Mouse (Mus musculus) hindbrain, embryonic 15.5 days (tissue): Measurements from ENCODE around the gene Nsd2. TPM values are rescaled to one million over a fixed set of nuclear protein-coding genes. Genes with fewer than 3 reads are reported as not detected.

Experiments used
- ATAC-seq: fragments of 200-750 bp; cut with Nextera tagmentation; 2 replicates; pipeline ENCODE4 v1.8.0; 2017; ENCODE audit warnings: low read depth, moderate number of reproducible peaks, moderate TSS enrichment; ENCODE audit not compliant: low FRiP score
- H3K27ac ChIP-seq: fragments of 300-500 bp; sonication (generic); replicated peaks from 2 replicates; pipeline ENCODE4 v1.5.1; 2015; ENCODE audit warnings: mild to moderate bottlenecking, inconsistent platforms
- H3K27me3 ChIP-seq: fragments of 300-500 bp; sonication (generic); 2 replicates; pipeline ENCODE4 v1.6.1; 2015; ENCODE audit warnings: control low read depth, inconsistent platforms
- H3K36me3 ChIP-seq: fragments of 300-500 bp; sonication (generic); 2 replicates; pipeline ENCODE4 v1.6.1; 2015; ENCODE audit warnings: control low read depth, inconsistent platforms
- H3K4me1 ChIP-seq: fragments of 300-500 bp; sonication (generic); replicated peaks from 2 replicates; pipeline ENCODE4 v1.6.1; 2015; ENCODE audit warnings: control low read depth, inconsistent platforms
- H3K4me2 ChIP-seq: fragments of 300-500 bp; sonication (generic); 2 replicates; pipeline ENCODE4 v1.6.1; 2015; ENCODE audit warnings: moderate library complexity, mild to moderate bottlenecking, inconsistent platforms
- H3K4me3 ChIP-seq: fragments of 300-500 bp; sonication (generic); 2 replicates; pipeline ENCODE4 v1.5.1; 2015; ENCODE audit warnings: mild to moderate bottlenecking, inconsistent platforms
- H3K9ac ChIP-seq: fragments of 300-500 bp; sonication (generic); 2 replicates; pipeline ENCODE4 v1.6.1; 2015; ENCODE audit warnings: inconsistent platforms
- H3K9me3 ChIP-seq: fragments of 300-500 bp; sonication (generic); 2 replicates; pipeline ENCODE4 v1.6.1; 2016; ENCODE audit warnings: control low read depth, inconsistent platforms
- WGBS: fragments of 180-500 bp; shearing (Covaris S2); methylation state at CpG from one replicate; pipeline ENCODE4 v1.1.7; 2015; 5-methylcytosine and 5-hydroxymethylcytosine counted together
- polyA plus RNA-seq: library from polyadenylated mRNA; unstranded; fragments of >200 nt; fragmentation: Nextera tagmentation; extraction: Ambion mirVana; gene quantifications from 2 replicates; pipeline ENCODE4 v1.2.1, GENCODE M21; 2015

Nsd2 gene
- polyA plus RNA-seq: 67.4 and 77.9 TPM in 2 replicates

DNA sequence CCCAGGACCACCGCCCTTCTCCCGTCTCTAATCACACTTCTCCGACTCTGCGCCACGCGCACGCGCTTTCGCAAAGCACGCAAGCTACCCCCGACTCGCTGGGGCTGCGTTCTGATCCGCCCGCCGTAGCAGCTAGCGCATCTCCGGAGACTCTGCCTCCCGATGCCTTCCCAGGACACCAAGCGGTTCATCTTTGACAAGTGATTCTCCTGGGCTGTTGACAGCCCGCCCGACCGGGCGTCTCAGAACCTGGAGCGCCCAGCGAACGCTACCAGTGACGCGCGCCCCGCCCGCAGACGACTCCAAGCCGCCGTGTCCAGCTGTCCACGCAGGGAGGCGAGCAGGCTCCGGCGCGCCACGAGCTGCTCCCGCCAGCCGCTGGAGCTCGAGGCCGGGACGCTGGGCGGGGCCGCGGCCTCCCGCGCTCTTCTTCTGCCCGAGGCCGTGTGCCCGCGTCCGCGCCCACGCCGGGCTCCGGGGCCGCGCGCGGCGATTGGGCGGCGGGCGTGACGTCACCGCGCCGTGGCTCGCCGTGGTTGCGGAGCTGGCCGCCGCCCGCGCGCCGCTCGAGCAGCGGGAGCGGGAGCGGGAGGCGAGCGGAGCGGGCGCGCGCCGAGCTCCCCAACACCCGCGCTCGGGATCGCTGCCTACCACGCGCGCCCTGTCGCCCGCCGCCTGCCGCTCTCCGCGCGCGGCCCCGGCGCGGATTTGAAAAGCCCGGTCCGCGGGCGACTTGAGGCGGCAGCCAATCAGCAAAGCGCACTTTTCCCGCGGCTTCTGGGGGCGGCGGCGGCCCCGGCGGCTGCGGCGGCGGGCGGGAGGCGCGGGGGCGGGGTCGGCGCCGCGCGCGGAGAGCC, at the start of gene Nsd2:
TSS of gene Nsd2 (plus strand) at position 850 of the 857 bp plus-strand sequence.
- under 1% methylated on average over 92 of the region's 136 CpGs for WGBS
- Histone ChIP-seq H3K9ac (peak within 1 kb of the TSS; percentile 92), H3K9me3 (no peaks in the 10 kb centered on the region), H3K4me3 (peak within 1 kb of the TSS; percentile 86), H3K4me1 (peaks cover 41% of the 10 kb centered on the region), H3K36me3 (no peaks in the 10 kb centered on the region), H3K27ac (peak within 1 kb of the TSS; percentile 98), H3K27me3 (no peaks in the 10 kb centered on the region), H3K4me2 (peak within 1 kb of the TSS; percentile 83)
- peak; percentile 89 for ATAC-seq

- H3K4me3 ChIP-seq: no peak overlapping the region
- H3K27ac ChIP-seq: no peak overlapping the region
- H3K4me1 ChIP-seq: peaks cover 15% of the 10 kb centered on the region
- H3K9ac ChIP-seq: no peak overlapping the region
- ATAC-seq: no peak
- H3K27me3 ChIP-seq: no peaks in the 10 kb centered on the region
- H3K4me2 ChIP-seq: no peak overlapping the region
- H3K36me3 ChIP-seq: peaks cover 24% of the 10 kb centered on the region
- H3K9me3 ChIP-seq: no peaks in the 10 kb centered on the region
These were observed 43.3 kb upstream of the Nsd2 start for GRCm38 (mm10) chr5:33777195-33777594.

DNA sequence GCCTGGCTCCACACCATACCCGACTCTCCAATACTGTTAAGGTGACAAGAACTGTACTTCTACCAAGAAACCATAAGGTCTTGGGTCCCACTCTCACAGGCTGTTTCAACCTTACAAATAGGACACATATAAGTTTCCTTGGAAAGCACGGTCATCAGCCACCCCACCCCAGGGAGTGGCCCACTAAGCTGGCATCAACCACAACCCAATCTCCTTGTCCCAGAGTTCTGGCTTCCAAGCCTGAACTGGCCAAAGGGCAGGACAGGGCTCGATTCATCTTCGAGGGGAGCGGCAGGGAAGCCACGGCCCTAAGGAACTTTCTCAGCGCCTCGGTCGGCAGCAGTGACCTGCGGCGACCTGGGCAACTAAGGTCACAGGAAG, 38.6 kb upstream of the Nsd2 start:
- H3K36me3 ChIP-seq: peaks cover 10% of the 10 kb centered on the region
- H3K4me2 ChIP-seq: peak overlapping the region; percentile 94
- H3K27ac ChIP-seq: peak overlapping the region; percentile 90
- 0 out of 2 replicates have a peak, but pooled peaks have one; percentile 6 for ATAC-seq
- no peaks in the 10 kb centered on the region for H3K9me3 ChIP-seq
- H3K27me3 ChIP-seq: no peaks in the 10 kb centered on the region
- 4% methylated on average over 11 of the region's 11 CpGs for WGBS
- H3K9ac ChIP-seq: peak overlapping the region; percentile 98
- H3K4me1 ChIP-seq: peaks cover 22% of the 10 kb centered on the region
- H3K4me3 ChIP-seq: peak overlapping the region; percentile 96

- peak within 1 kb of the TSS; percentile 90 for H3K27ac ChIP-seq
- peak within 1 kb of the TSS; percentile 94 for H3K4me2 ChIP-seq
- H3K9ac ChIP-seq: peak within 1 kb of the TSS; percentile 98
- H3K4me3 ChIP-seq: peak within 1 kb of the TSS; percentile 96
- H3K4me1 ChIP-seq: peaks cover 22% of the 10 kb centered on the region
- H3K9me3 ChIP-seq: no peaks in the 10 kb centered on the region
- peak; percentile 100 for ATAC-seq
- 0 out of 2 replicates have a peak, but pooled peaks cover 5% of the 10 kb centered on the region for H3K36me3 ChIP-seq
- under 1% methylated on average over 53 of the region's 65 CpGs for WGBS
- no peaks in the 10 kb centered on the region for H3K27me3 ChIP-seq
These were observed 38.1 kb upstream of the Nsd2 start, which contains the start of gene Letm1 for GRCm38 (mm10) chr5:33782345-33782998. Gene Letm1, minus strand, starts transcription at chr5:33782817.

GRCm38 (mm10) chr5:33782999-33783390, 37.5 kb upstream of the Nsd2 start:
- H3K27me3 ChIP-seq: no peaks in the 10 kb centered on the region
- H3K4me2 ChIP-seq: peak overlapping the region; percentile 94
- peak; percentile 89 for ATAC-seq
- peak overlapping the region; percentile 96 for H3K4me3 ChIP-seq
- peak overlapping the region; percentile 98 for H3K9ac ChIP-seq
- WGBS: 7% methylated on average over 6 of the region's 6 CpGs
- peaks cover 22% of the 10 kb centered on the region for H3K4me1 ChIP-seq
- H3K27ac ChIP-seq: peak overlapping the region; percentile 90
- no peaks in the 10 kb centered on the region for H3K36me3 ChIP-seq
- H3K9me3 ChIP-seq: no peaks in the 10 kb centered on the region

DNA sequence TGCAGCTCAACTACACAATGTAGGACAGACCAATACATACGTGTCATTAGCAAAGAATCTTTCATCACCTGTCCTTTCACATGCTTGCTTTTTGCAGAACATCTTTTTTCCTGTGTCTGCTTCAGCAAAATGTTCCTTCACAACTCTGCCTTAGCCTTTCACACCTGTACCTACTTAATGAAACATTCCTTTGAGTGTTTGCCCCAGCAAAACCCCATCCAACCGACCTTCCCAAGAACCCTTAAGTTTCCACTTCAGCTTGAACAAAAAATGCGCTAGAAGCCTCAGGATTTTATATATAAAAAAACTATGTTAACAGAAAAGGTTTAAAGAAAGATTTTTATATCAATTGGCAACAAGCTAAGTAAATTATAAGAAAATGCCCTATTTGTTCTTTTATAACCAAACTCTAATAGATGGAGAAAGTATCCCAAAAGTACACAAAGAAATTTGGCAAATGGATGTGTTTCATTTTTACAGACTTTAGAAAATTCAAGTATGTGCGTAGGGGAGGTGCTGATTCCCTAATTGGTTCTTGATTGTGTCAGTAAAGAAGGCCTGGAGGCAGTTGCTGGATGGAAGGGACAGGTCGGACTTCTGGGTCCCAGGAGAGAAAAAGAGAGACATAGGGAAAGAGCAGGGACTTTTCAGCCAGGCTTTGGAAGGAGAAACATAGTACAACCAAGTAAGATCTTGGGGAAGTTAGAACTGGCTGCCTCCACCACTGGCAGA, 28.4 kb upstream of the Nsd2 start:
- no peak overlapping the region for H3K4me3 ChIP-seq
- no peaks in the 10 kb centered on the region for H3K27me3 ChIP-seq
- H3K36me3 ChIP-seq: no peaks in the 10 kb centered on the region
- WGBS: 83% methylated on average over 5 of the region's 5 CpGs
- H3K4me2 ChIP-seq: no peak overlapping the region
- H3K27ac ChIP-seq: no peak overlapping the region
- H3K9me3 ChIP-seq: no peaks in the 10 kb centered on the region
- H3K9ac ChIP-seq: no peak overlapping the region
- H3K4me1 ChIP-seq: no peaks in the 10 kb centered on the region
- ATAC-seq: no peak

DNA sequence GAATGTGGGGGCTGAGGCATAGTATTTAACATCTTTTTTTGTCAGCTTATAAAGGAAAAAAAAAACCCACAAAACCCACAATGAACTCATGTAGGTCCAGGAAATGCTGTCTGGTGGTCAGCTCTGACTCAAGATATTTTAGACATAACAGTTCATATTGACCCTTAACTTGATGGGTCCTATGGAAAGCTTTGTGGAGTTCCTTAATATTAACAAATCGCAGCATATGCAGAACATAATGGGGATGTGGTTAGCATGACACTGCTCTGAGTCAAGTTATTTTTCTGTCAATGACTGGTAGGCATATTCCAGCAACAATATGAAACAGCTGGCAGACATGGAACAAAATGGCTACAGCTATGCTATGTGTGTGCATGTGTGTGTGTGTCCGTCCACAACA, 17.2 kb upstream of the Nsd2 start:
- no peak for ATAC-seq
- H3K4me1 ChIP-seq: no peaks in the 10 kb centered on the region
- H3K9ac ChIP-seq: no peak overlapping the region
- H3K36me3 ChIP-seq: no peaks in the 10 kb centered on the region
- H3K9me3 ChIP-seq: peaks cover 18% of the 10 kb centered on the region
- H3K27ac ChIP-seq: no peak overlapping the region
- H3K4me2 ChIP-seq: no peak overlapping the region
- WGBS: 84% methylated on average over 2 of the region's 2 CpGs
- no peaks in the 10 kb centered on the region for H3K27me3 ChIP-seq
- H3K4me3 ChIP-seq: no peak overlapping the region

DNA sequence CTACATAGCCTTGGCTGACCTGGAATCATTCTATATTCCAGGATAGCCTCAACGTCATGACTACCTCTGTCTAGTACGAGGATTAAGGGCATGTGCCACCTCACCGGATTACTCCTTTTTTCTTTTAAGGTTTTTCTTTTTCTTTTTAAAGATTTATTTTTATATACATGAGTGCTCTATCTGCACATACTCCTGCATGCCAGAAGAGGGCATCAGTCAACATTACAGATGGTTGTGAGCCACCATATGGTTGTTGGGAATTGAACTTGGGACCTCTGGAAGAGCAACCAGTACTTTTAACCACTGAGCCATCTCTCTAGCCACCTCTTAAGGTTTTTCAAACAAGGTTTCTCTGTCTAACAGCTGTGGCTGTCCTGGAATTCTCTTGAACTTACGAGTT, 9.0 kb upstream of the Nsd2 start:
- Histone ChIP-seq H3K4me2 (no peak overlapping the region), H3K27me3 (no peaks in the 10 kb centered on the region), H3K36me3 (no peaks in the 10 kb centered on the region), H3K4me1 (no peaks in the 10 kb centered on the region), H3K9me3 (no peaks in the 10 kb centered on the region), H3K9ac (no peak overlapping the region), H3K27ac (no peak overlapping the region), H3K4me3 (no peak overlapping the region)
- no peak for ATAC-seq
- 87% methylated on average over 4 of the region's 4 CpGs for WGBS

GRCm38 (mm10) chr5:33816008-33816725, 4.4 kb upstream of the Nsd2 start:
- Histone ChIP-seq H3K4me1 (peaks cover 11% of the 10 kb centered on the region), H3K27ac (no peak overlapping the region), H3K27me3 (no peaks in the 10 kb centered on the region), H3K4me3 (no peak overlapping the region), H3K9me3 (no peaks in the 10 kb centered on the region), H3K9ac (no peak overlapping the region), H3K4me2 (no peak overlapping the region), H3K36me3 (no peaks in the 10 kb centered on the region)
- ATAC-seq: no peak
- WGBS: 90% methylated on average over 6 of the region's 6 CpGs

DNA sequence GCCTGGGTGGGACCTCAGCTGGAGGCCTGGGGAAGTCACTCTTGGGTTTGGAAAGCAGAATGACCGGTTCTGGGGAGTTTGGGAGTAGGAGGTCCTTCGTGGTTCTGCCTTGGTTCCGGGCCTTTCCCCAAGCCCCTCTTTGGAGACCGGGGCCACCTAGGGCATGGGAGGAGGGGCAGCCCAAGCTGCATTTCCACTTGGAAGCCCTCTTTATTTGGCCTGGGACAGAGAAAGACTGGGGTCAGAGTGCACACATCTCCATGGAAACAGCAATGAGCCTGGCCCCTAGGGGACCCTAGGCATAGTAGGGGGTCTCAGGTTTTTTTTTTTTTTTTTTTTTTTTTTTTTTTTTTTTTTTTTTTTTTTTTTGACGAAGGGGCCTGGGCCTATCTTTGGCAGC, 2.4 kb upstream of the Nsd2 start:
- no peak for ATAC-seq
- H3K36me3 ChIP-seq: no peaks in the 10 kb centered on the region
- peaks cover 25% of the 10 kb centered on the region for H3K4me1 ChIP-seq
- H3K9me3 ChIP-seq: no peaks in the 10 kb centered on the region
- H3K9ac ChIP-seq: no peak overlapping the region
- WGBS: 9% methylated on average over 5 of the region's 5 CpGs
- no peak overlapping the region for H3K27ac ChIP-seq
- H3K4me3 ChIP-seq: no peak overlapping the region
- no peak overlapping the region for H3K4me2 ChIP-seq
- H3K27me3 ChIP-seq: no peaks in the 10 kb centered on the region

DNA sequence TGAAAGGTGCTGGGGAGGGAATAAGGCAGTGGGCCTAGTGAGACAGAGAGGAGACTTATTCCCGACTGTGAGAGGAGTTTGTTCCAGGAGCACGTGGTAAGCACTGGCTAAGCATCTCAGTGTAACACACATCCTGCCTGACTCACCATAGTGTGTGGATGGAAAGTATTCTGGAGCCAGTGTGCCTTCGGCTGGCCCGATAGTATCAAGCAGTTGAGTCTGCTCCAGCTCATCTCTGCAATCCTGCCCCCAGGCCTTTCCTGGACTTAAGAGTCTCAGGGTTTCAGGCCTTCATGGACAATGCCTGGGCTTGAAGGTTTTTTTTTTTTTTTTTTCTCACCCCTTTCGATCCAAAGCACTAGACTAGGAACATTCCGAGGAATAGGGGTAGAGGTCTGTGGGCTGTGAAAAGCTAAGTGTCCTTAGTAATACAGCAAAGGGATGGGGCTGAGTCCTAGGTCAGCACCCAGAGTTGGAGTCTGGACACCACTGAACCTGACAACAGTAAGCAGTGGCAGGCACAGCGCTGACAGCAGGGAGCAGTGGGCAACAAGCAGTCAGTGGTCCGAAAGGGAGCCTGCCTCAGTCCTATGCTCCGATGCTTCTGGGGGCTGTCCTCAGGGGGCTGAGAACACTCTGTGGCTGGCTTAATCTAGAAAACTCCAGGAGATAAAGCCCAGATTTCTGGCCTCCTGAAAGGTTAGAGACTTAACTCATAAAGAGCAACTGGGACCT, 1.2 kb upstream of the Nsd2 start:
- H3K36me3 ChIP-seq: no peaks in the 10 kb centered on the region
- peak overlapping the region; percentile 67 for H3K9ac ChIP-seq
- H3K4me3 ChIP-seq: peak overlapping the region; percentile 86
- H3K27ac ChIP-seq: peak overlapping the region; percentile 98
- peaks cover 33% of the 10 kb centered on the region for H3K4me1 ChIP-seq
- H3K4me2 ChIP-seq: peak overlapping the region; percentile 83
- WGBS: 8% methylated on average over 9 of the region's 9 CpGs
- no peaks in the 10 kb centered on the region for H3K9me3 ChIP-seq
- ATAC-seq: peak; percentile 33; the same call in 1 of the 2 replicates
- H3K27me3 ChIP-seq: no peaks in the 10 kb centered on the region
